Mouse (Mus musculus) monocyte, adult 2 months (primary cell): ENCODE measurements around the gene Cops9.

Experiments used
- DNase-seq, 2 experiments: peaks; one replicate each; pipeline ENCODE4 v3.0.0; 2022; ENCODE audit warnings: low spot score in 2 of 2, low read depth in 1 of 2

The Cops9 gene

GRCm38 (mm10) chr1:92607711-92608110 is 34.1 kb downstream of the Cops9 start:
- no peak for DNase-seq

- DNase-seq = no peak
Observed at GRCm38 (mm10) chr1:92605482-92605881, 36.3 kb downstream of the Cops9 start, which contains the start of gene Olfr1410. Gene Olfr1410 (plus strand): TSS chr1:92605782.

GRCm38 (mm10) chr1:92596019-92596418 is 45.8 kb downstream of the Cops9 start:
- DNase-seq = no peak

GRCm38 (mm10) chr1:92594111-92594510 is 47.7 kb downstream of the Cops9 start, which contains the start of gene Olfr1411:
Gene Olfr1411 (plus strand): TSS chr1:92594411.
- no peak for DNase-seq
